Mouse (Mus musculus): ENCODE measurements around the gene Spsb3. TPM values are rescaled to one million over a fixed set of nuclear protein-coding genes. Genes with fewer than 3 reads are reported as not detected.
A peak's percentile ranks its signal among the peaks of the same experiment; 100 is the strongest.

Gene Spsb3
- polyA plus RNA-seq, 1 experiment from 2014 or later: 86.8 TPM

GRCm38 (mm10) chr17:24850065-24850772 lies 36.2 kb upstream of the Spsb3 start, which contains the start of gene Fahd1:
Gene Fahd1 (minus strand): TSS chr17:24850364.
- H3K27ac ChIP-seq (ENCODE audit: low read length): peak within 1 kb of the TSS; percentile 78

GRCm38 (mm10) chr17:24850773-24851127 lies 35.7 kb upstream of the Spsb3 start:
- H3K9ac ChIP-seq (replicated peaks; ENCODE audit: low read depth, low read length): peak overlapping the region; percentile 62
- peak overlapping the region; percentile 88 for H3K4me2 ChIP-seq (ENCODE audit: low read length)
- peak overlapping the region; percentile 62 for H3K4me3 ChIP-seq (replicated peaks; ENCODE audit: low read length)
- H3K36me3 ChIP-seq (ENCODE audit: control insufficient read depth, insufficient read depth): no peaks in the 10 kb centered on the region
- under 1% methylated on average over 20 of the region's 20 CpGs for WGBS
- no peaks in the 10 kb centered on the region for H3K9me3 ChIP-seq (ENCODE audit: control insufficient read depth, low read length)
- H3K27ac ChIP-seq (ENCODE audit: low read length): no peak overlapping the region
- H3K27me3 ChIP-seq (replicated peaks; ENCODE audit: control insufficient read depth, insufficient read depth, low read length): 0 out of 2 replicates have a peak, but pooled peaks cover 4% of the 10 kb centered on the region
- ATAC-seq: no peak
- peaks cover 17% of the 10 kb centered on the region for H3K4me1 ChIP-seq (replicated peaks; ENCODE audit: control insufficient read depth, insufficient read depth, low read length)

More at GRCm38 (mm10) chr17:24850065-24850772, 36.2 kb upstream of the Spsb3 start, which contains the start of gene Fahd1:
- peak; percentile 100 for ATAC-seq
- WGBS: under 1% methylated on average over 57 of the region's 58 CpGs
- 0 out of 2 replicates have a peak, but pooled peaks cover 4% of the 10 kb centered on the region for H3K27me3 ChIP-seq (replicated peaks; ENCODE audit: control insufficient read depth, insufficient read depth, low read length)
- H3K4me1 ChIP-seq (replicated peaks; ENCODE audit: control insufficient read depth, insufficient read depth, low read length): peaks cover 17% of the 10 kb centered on the region
- no peaks in the 10 kb centered on the region for H3K36me3 ChIP-seq (ENCODE audit: control insufficient read depth, insufficient read depth)
- peak within 1 kb of the TSS; percentile 62 for H3K4me3 ChIP-seq (replicated peaks; ENCODE audit: low read length)
- peak within 1 kb of the TSS; percentile 88 for H3K4me2 ChIP-seq (ENCODE audit: low read length)
- H3K9me3 ChIP-seq (ENCODE audit: control insufficient read depth, low read length): no peaks in the 10 kb centered on the region
- peak within 1 kb of the TSS; percentile 74 for H3K9ac ChIP-seq (replicated peaks; ENCODE audit: low read depth, low read length)

- Histone ChIP-seq H3K4me2 (ENCODE audit: low read length) (peak overlapping the region; percentile 88), H3K4me3 (replicated peaks; ENCODE audit: low read length) (no peak overlapping the region; the same call in 1 of the 2 replicates), H3K27ac (ENCODE audit: low read length) (no peak overlapping the region), H3K9ac (replicated peaks; ENCODE audit: low read depth, low read length) (peak overlapping the region; percentile 62), H3K27me3 (replicated peaks; ENCODE audit: control insufficient read depth, insufficient read depth, low read length) (0 out of 2 replicates have a peak, but pooled peaks cover 4% of the 10 kb centered on the region), H3K36me3 (ENCODE audit: control insufficient read depth, insufficient read depth) (no peaks in the 10 kb centered on the region), H3K9me3 (ENCODE audit: control insufficient read depth, low read length) (no peaks in the 10 kb centered on the region), H3K4me1 (replicated peaks; ENCODE audit: control insufficient read depth, insufficient read depth, low read length) (peaks cover 17% of the 10 kb centered on the region)
- no peak for ATAC-seq
- 82% methylated on average over 10 of the region's 10 CpGs for WGBS
Observed at GRCm38 (mm10) chr17:24851381-24852125, 34.9 kb upstream of the Spsb3 start.

GRCm38 (mm10) chr17:24855838-24856464 lies 30.5 kb upstream of the Spsb3 start:
- no peak overlapping the region for H3K4me3 ChIP-seq (replicated peaks; ENCODE audit: low read length)
- H3K27ac ChIP-seq (ENCODE audit: low read length): no peak overlapping the region
- no peaks in the 10 kb centered on the region; the same call in 1 of the 2 replicates for H3K36me3 ChIP-seq (ENCODE audit: control insufficient read depth, insufficient read depth)
- peaks cover 9% of the 10 kb centered on the region for H3K4me1 ChIP-seq (replicated peaks; ENCODE audit: control insufficient read depth, insufficient read depth, low read length)
- H3K9me3 ChIP-seq (ENCODE audit: control insufficient read depth, low read length): no peaks in the 10 kb centered on the region
- 86% methylated on average over 3 of the region's 3 CpGs for WGBS
- no peak overlapping the region for H3K9ac ChIP-seq (replicated peaks; ENCODE audit: low read depth, low read length)
- 0 out of 2 replicates have a peak, but pooled peaks cover 4% of the 10 kb centered on the region for H3K27me3 ChIP-seq (replicated peaks; ENCODE audit: control insufficient read depth, insufficient read depth, low read length)
- no peak overlapping the region for H3K4me2 ChIP-seq (ENCODE audit: low read length)
- no peak for ATAC-seq

- H3K9ac ChIP-seq (replicated peaks; ENCODE audit: low read depth, low read length): no peak overlapping the region
- H3K4me3 ChIP-seq (replicated peaks; ENCODE audit: low read length): no peak overlapping the region
- H3K36me3 ChIP-seq (ENCODE audit: control insufficient read depth, insufficient read depth): peaks cover 2% of the 10 kb centered on the region; the same call in 1 of the 2 replicates
- no peak overlapping the region for H3K27ac ChIP-seq (ENCODE audit: low read length)
- 0 out of 2 replicates have a peak, but pooled peaks cover under 1% of the 10 kb centered on the region for H3K27me3 ChIP-seq (replicated peaks; ENCODE audit: control insufficient read depth, insufficient read depth, low read length)
- no peak for ATAC-seq
- peaks cover 4% of the 10 kb centered on the region; the same call in 1 of the 2 replicates for H3K4me1 ChIP-seq (replicated peaks; ENCODE audit: control insufficient read depth, insufficient read depth, low read length)
- no peak overlapping the region for H3K4me2 ChIP-seq (ENCODE audit: low read length)
- H3K9me3 ChIP-seq (ENCODE audit: control insufficient read depth, low read length): no peaks in the 10 kb centered on the region
- 94% methylated on average over 13 of the region's 13 CpGs for WGBS
Observed at GRCm38 (mm10) chr17:24856589-24856988, 29.9 kb upstream of the Spsb3 start.

- ATAC-seq: no peak
Observed at GRCm38 (mm10) chr17:24857831-24858470, 28.5 kb upstream of the Spsb3 start.

GRCm38 (mm10) chr17:24858967-24859366 lies 27.5 kb upstream of the Spsb3 start:
- peaks cover 2% of the 10 kb centered on the region; the same call in 1 of the 2 replicates for H3K36me3 ChIP-seq (ENCODE audit: control insufficient read depth, insufficient read depth)
- no peak overlapping the region for H3K27ac ChIP-seq (ENCODE audit: low read length)
- 85% methylated on average over 6 of the region's 6 CpGs for WGBS
- no peak for ATAC-seq
- H3K9ac ChIP-seq (replicated peaks; ENCODE audit: low read depth, low read length): no peak overlapping the region
- no peak overlapping the region for H3K4me3 ChIP-seq (replicated peaks; ENCODE audit: low read length)
- H3K4me1 ChIP-seq (replicated peaks; ENCODE audit: control insufficient read depth, insufficient read depth, low read length): peaks cover 4% of the 10 kb centered on the region; the same call in 1 of the 2 replicates
- H3K9me3 ChIP-seq (ENCODE audit: control insufficient read depth, low read length): no peaks in the 10 kb centered on the region
- H3K4me2 ChIP-seq (ENCODE audit: low read length): no peak overlapping the region
- no peaks in the 10 kb centered on the region for H3K27me3 ChIP-seq (replicated peaks; ENCODE audit: control insufficient read depth, insufficient read depth, low read length)

More at GRCm38 (mm10) chr17:24857831-24858470, 28.5 kb upstream of the Spsb3 start:
- Histone ChIP-seq H3K4me1 (replicated peaks; ENCODE audit: control insufficient read depth, insufficient read depth, low read length) (peaks cover 4% of the 10 kb centered on the region; the same call in 1 of the 2 replicates), H3K27me3 (replicated peaks; ENCODE audit: control insufficient read depth, insufficient read depth, low read length) (no peaks in the 10 kb centered on the region), H3K27ac (ENCODE audit: low read length) (no peak overlapping the region), H3K9ac (replicated peaks; ENCODE audit: low read depth, low read length) (no peak overlapping the region), H3K9me3 (ENCODE audit: control insufficient read depth, low read length) (no peaks in the 10 kb centered on the region), H3K36me3 (ENCODE audit: control insufficient read depth, insufficient read depth) (peaks cover 2% of the 10 kb centered on the region; the same call in 1 of the 2 replicates), H3K4me3 (replicated peaks; ENCODE audit: low read length) (no peak overlapping the region), H3K4me2 (ENCODE audit: low read length) (no peak overlapping the region)
- WGBS: 89% methylated on average over 8 of the region's 8 CpGs

- WGBS: 92% methylated on average over 8 of the region's 8 CpGs
- H3K36me3 ChIP-seq (ENCODE audit: control insufficient read depth, insufficient read depth): peaks cover 2% of the 10 kb centered on the region; the same call in 1 of the 2 replicates
- no peak overlapping the region for H3K9ac ChIP-seq (replicated peaks; ENCODE audit: low read depth, low read length)
- no peaks in the 10 kb centered on the region for H3K9me3 ChIP-seq (ENCODE audit: control insufficient read depth, low read length)
- H3K4me1 ChIP-seq (replicated peaks; ENCODE audit: control insufficient read depth, insufficient read depth, low read length): peaks cover 4% of the 10 kb centered on the region; the same call in 1 of the 2 replicates
- no peak overlapping the region for H3K4me2 ChIP-seq (ENCODE audit: low read length)
- no peak for ATAC-seq
- H3K4me3 ChIP-seq (replicated peaks; ENCODE audit: low read length): no peak overlapping the region
- no peak overlapping the region for H3K27ac ChIP-seq (ENCODE audit: low read length)
- H3K27me3 ChIP-seq (replicated peaks; ENCODE audit: control insufficient read depth, insufficient read depth, low read length): no peaks in the 10 kb centered on the region
Observed at GRCm38 (mm10) chr17:24860076-24860475, 26.4 kb upstream of the Spsb3 start.
